In genomic region chr10:86273410-86274191, GRCm38 (mm10) we compare ENCODE assay signal across 10 mouse cellular contexts. TPM values are rescaled to one million over a fixed set of nuclear protein-coding genes. Genes with fewer than 3 reads are reported as not detected.
A peak's percentile ranks its signal among the peaks of the same experiment; 100 is the strongest.
DNase-seq lines count a peak whose midpoint lies in the region; ATAC-seq lines count a peak whose summit lies in the region.
"Had no signal": no experiment of that assay in that cellular context is flagged by ENCODE, and none has a peak within 500 bp of the region (broad histone marks: within the 10 kb centered on the region; RNA-seq: fewer than 3 reads in every experiment).

No protein-coding gene starts in this region.

- no peak overlapping the region for H3K4me2 ChIP-seq in embryonic facial prominence, embryonic 12.5 days (replicated peaks)
- H3K4me2 ChIP-seq in liver, embryonic 12.5 days, result no peak overlapping the region
- no peak overlapping the region for H3K4me2 ChIP-seq in midbrain, embryonic 15.5 days

- DNase-seq in adrenal gland, adult 8-10 months, result peak; percentile 58
- no peak for DNase-seq in cerebellum, adult 11 months
- no peak for DNase-seq in frontal cortex, postnatal 14 days (ENCODE audit: low spot score in 2 of 2)
- DNase-seq: right cerebral cortex, postnatal 4 days had no signal

- WGBS in embryonic facial prominence, embryonic 12.5 days, result 20% methylated on average over 19 of the region's 19 CpGs
- 22% methylated on average over 19 of the region's 19 CpGs for WGBS in liver, embryonic 12.5 days (ENCODE audit: insufficient replicate concordance)
- 81% methylated on average over 19 of the region's 19 CpGs for WGBS in midbrain, embryonic 15.5 days

- H3K4me1 ChIP-seq in embryonic facial prominence, embryonic 12.5 days, result peaks cover 18% of the 10 kb centered on the region
- H3K4me1 ChIP-seq in liver, embryonic 12.5 days, result no peaks in the 10 kb centered on the region
- H3K4me1 ChIP-seq in midbrain, embryonic 15.5 days, result no peaks in the 10 kb centered on the region

- H3K4me3 ChIP-seq in embryonic facial prominence, embryonic 12.5 days, result no peak overlapping the region
- no peak overlapping the region for H3K4me3 ChIP-seq in liver, embryonic 12.5 days
- H3K4me3 ChIP-seq in midbrain, embryonic 15.5 days, result no peak overlapping the region
- H3K4me3 ChIP-seq: left cerebral cortex, adult 2 months had no signal

- H3K9ac ChIP-seq in embryonic facial prominence, embryonic 12.5 days, result no peak overlapping the region
- no peak overlapping the region for H3K9ac ChIP-seq in liver, embryonic 12.5 days
- H3K9ac ChIP-seq in midbrain, embryonic 15.5 days, result no peak overlapping the region

- H3K27me3 ChIP-seq in embryonic facial prominence, embryonic 12.5 days, result no peaks in the 10 kb centered on the region
- no peaks in the 10 kb centered on the region; the same call in 1 of the 2 replicates for H3K27me3 ChIP-seq in liver, embryonic 12.5 days (replicated peaks)
- H3K27me3 ChIP-seq in midbrain, embryonic 15.5 days (replicated peaks), result no peaks in the 10 kb centered on the region

- H3K27ac ChIP-seq in embryonic facial prominence, embryonic 12.5 days, result peak overlapping the region; percentile 64
- peak overlapping the region; percentile 36; the same call in 1 of the 2 replicates for H3K27ac ChIP-seq in liver, embryonic 12.5 days
- H3K27ac ChIP-seq in midbrain, embryonic 15.5 days, result no peak overlapping the region
- H3K27ac ChIP-seq: left cerebral cortex, adult 2 months had no signal

- no peaks in the 10 kb centered on the region for H3K36me3 ChIP-seq in embryonic facial prominence, embryonic 12.5 days
- no peaks in the 10 kb centered on the region for H3K36me3 ChIP-seq in liver, embryonic 12.5 days
- no peaks in the 10 kb centered on the region for H3K36me3 ChIP-seq in midbrain, embryonic 15.5 days (replicated peaks)

- no peaks in the 10 kb centered on the region for H3K9me3 ChIP-seq in embryonic facial prominence, embryonic 12.5 days
- H3K9me3 ChIP-seq in liver, embryonic 12.5 days (replicated peaks), result no peaks in the 10 kb centered on the region
- H3K9me3 ChIP-seq in midbrain, embryonic 15.5 days, result no peaks in the 10 kb centered on the region

- ATAC-seq in embryonic facial prominence, embryonic 12.5 days (ENCODE audit: insufficient number of reproducible peaks, insufficient read depth, low FRiP score, low TSS enrichment), result 0 out of 2 replicates have a peak, but pooled peaks have one; percentile 41
- 0 out of 4 replicates have a peak, but pooled peaks have one; percentile 5 to 23 for ATAC-seq in hematopoietic stem cell, adult 5-6 weeks (replicated peaks in 1 of 2; ENCODE audit: insufficient read depth in 1 of 2, low FRiP score in 2 of 2, low TSS enrichment in 1 of 2, low read depth in 1 of 2, poor library complexity in 2 of 2, severe bottlenecking in 2 of 2)
- peak; percentile 61 for ATAC-seq in liver, embryonic 12.5 days
- ATAC-seq in midbrain, embryonic 15.5 days (replicated peaks), result no peak
- ATAC-seq in activated CD4-positive, CD25-positive, alpha-beta regulatory T cell, adult 4 months, result no peak

RNA-seq across cellular contexts. Expression of gene Timp3, which starts 26.6 kb away (rescaled TPM):
- total RNA-seq in adrenal gland, adult 8-10 months (2022), result 100 to 1,000 TPM; 495 to 753 (median 629) TPM
- polyA plus RNA-seq in embryonic facial prominence, embryonic 12.5 days (2016; fragmentation: Nextera tagmentation; extraction: Ambion mirVana), result 66.3 and 66.4 TPM in 2 replicates
- 1.7 and 2.4 TPM in 2 replicates for total RNA-seq in hematopoietic stem cell, adult 5-6 weeks (2017)
- 16.3 and 17.0 TPM in 2 replicates for polyA plus RNA-seq in liver, embryonic 12.5 days (2016; fragmentation: Nextera tagmentation; extraction: Ambion mirVana)
- polyA plus RNA-seq in midbrain, embryonic 15.5 days (2015; fragmentation: Nextera tagmentation; extraction: Ambion mirVana), result 31.1 and 33.9 TPM in 2 replicates
- not detected for polyA plus RNA-seq in activated CD4-positive, CD25-positive, alpha-beta regulatory T cell, adult 4 months (2017; shearing (Covaris generic))

Comparison
In these comparisons a context has a peak if more than half of its experiments do, and no peak if none do; other contexts are left out.
1. ATAC-seq: peak in embryonic facial prominence, embryonic 12.5 days (single experiment), hematopoietic stem cell, adult 5-6 weeks (2 of 2) and liver, embryonic 12.5 days (single experiment); none in midbrain, embryonic 15.5 days (single experiment) and activated CD4-positive, CD25-positive, alpha-beta regulatory T cell, adult 4 months (single experiment).
2. RNA of gene Timp3, which starts 26.6 kb away (polyA plus RNA-seq): 66.3 to 66.4 TPM in embryonic facial prominence, embryonic 12.5 days, 31.1 to 33.9 TPM in midbrain, embryonic 15.5 days and 16.3 to 17.0 TPM in liver, embryonic 12.5 days; not detected in activated CD4-positive, CD25-positive, alpha-beta regulatory T cell, adult 4 months; every median in the first group is over 10 times any median in the second.